Mouse (Mus musculus) ES-E14 (cell line): ENCODE results near the gene Dpt.

Experiments used
- HCFC1 ChIP-seq: IDR thresholded peaks from 2 replicates; pipeline ENCODE4 v1.6.1; 2012; ENCODE audit warnings: low read length, inconsistent platforms, borderline replicate concordance; ENCODE audit not compliant: insufficient read depth
- ZC3H11A ChIP-seq: IDR thresholded peaks from 2 replicates; pipeline ENCODE4 v1.6.1; 2012; ENCODE audit warnings: low read depth, mild to moderate bottlenecking, inconsistent platforms, low read length, borderline replicate concordance

DNA sequence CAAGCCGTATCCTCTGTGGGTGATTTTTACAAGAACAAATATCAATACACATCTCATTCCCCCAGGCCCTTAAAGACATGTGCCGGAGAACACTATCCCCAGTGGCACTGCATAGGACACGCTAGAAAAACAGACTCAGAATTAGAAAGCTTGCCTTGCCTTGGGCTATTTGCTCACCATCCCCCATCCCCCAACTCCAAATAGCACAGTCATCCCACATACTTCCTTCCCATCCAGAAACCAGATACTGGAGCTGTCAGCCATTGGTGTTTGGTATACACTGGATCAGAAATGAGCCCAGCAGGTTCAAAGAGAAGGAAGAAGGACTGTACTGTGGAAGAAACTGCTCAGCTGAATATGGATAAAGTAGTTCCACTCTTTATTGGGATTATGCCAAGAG is 25.4 kb downstream of the Dpt start:
- no peak for TF ChIP-seq HCFC1
- TF ChIP-seq ZC3H11A, result no peak
